Mouse (Mus musculus): ENCODE results near the gene Atp6v0a2.
"Not testable (repeated sequence)": the region's sequence is repeated elsewhere in the genome, so short reads cannot be mapped to it uniquely, and the experiment has no call there.

Gene Atp6v0a2

GRCm38 (mm10) chr5:124628448-124629363, at the start of gene Atp6v0a2:
TSS of gene Atp6v0a2 (plus strand) at chr5:124628576.
- peak; percentile 91 for DNase-seq (ENCODE audit: low read depth, low spot score)

- DNase-seq (ENCODE audit: low read depth, low spot score) = peak; percentile 96
These were observed 49.6 kb upstream of the Atp6v0a2 start, which contains the start of the genes Eif2b1 and Gtf2h3 for GRCm38 (mm10) chr5:124578633-124579317. TSS of gene Eif2b1 (minus strand) at chr5:124579131. TSS of gene Gtf2h3 (plus strand) at chr5:124579140.

GRCm38 (mm10) chr5:124582515-124582914, 45.9 kb upstream of the Atp6v0a2 start:
- DNase-seq (ENCODE audit: low read depth, low spot score) = no peak

GRCm38 (mm10) chr5:124592768-124593167, 35.6 kb upstream of the Atp6v0a2 start:
- no peak for DNase-seq (ENCODE audit: low read depth, low spot score)

GRCm38 (mm10) chr5:124598224-124599174, 29.9 kb upstream of the Atp6v0a2 start:
- DNase-seq (ENCODE audit: low read depth, low spot score) = peak; percentile 97

- not testable (repeated sequence) for DNase-seq (ENCODE audit: low read depth, low spot score)
These were observed 28.6 kb upstream of the Atp6v0a2 start for GRCm38 (mm10) chr5:124599726-124600125.

- DNase-seq (ENCODE audit: low read depth, low spot score) = peak; percentile 62
These were observed 26.0 kb upstream of the Atp6v0a2 start for GRCm38 (mm10) chr5:124602349-124602748.

GRCm38 (mm10) chr5:124604296-124604695, 24.1 kb upstream of the Atp6v0a2 start:
- DNase-seq (ENCODE audit: low read depth, low spot score) = no peak

GRCm38 (mm10) chr5:124605041-124605622, 23.2 kb upstream of the Atp6v0a2 start:
- no peak for DNase-seq (ENCODE audit: low read depth, low spot score)

- DNase-seq (ENCODE audit: low read depth, low spot score) = no peak
These were observed 17.4 kb upstream of the Atp6v0a2 start for GRCm38 (mm10) chr5:124610965-124611364.

GRCm38 (mm10) chr5:124614709-124615108, 13.7 kb upstream of the Atp6v0a2 start:
- DNase-seq (ENCODE audit: low read depth, low spot score) = no peak

GRCm38 (mm10) chr5:124618711-124619110, 9.7 kb upstream of the Atp6v0a2 start:
- no peak for DNase-seq (ENCODE audit: low read depth, low spot score)

GRCm38 (mm10) chr5:124621362-124621761, 7.0 kb upstream of the Atp6v0a2 start:
- DNase-seq (ENCODE audit: low read depth, low spot score) = no peak

GRCm38 (mm10) chr5:124622890-124623289, 5.5 kb upstream of the Atp6v0a2 start:
- DNase-seq (ENCODE audit: low read depth, low spot score) = no peak

GRCm38 (mm10) chr5:124624291-124624690, 4.1 kb upstream of the Atp6v0a2 start:
- no peak for DNase-seq (ENCODE audit: low read depth, low spot score)

- DNase-seq (ENCODE audit: low read depth, low spot score) = no peak
These were observed 1.3 kb downstream of the Atp6v0a2 start for GRCm38 (mm10) chr5:124629641-124630040.

GRCm38 (mm10) chr5:124631685-124632084, 3.3 kb downstream of the Atp6v0a2 start:
- DNase-seq (ENCODE audit: low read depth, low spot score) = no peak

GRCm38 (mm10) chr5:124632461-124632860, 4.1 kb downstream of the Atp6v0a2 start:
- DNase-seq (ENCODE audit: low read depth, low spot score) = no peak

- DNase-seq (ENCODE audit: low read depth, low spot score) = no peak
These were observed 5.0 kb downstream of the Atp6v0a2 start for GRCm38 (mm10) chr5:124633425-124633824.

GRCm38 (mm10) chr5:124635068-124635467, 6.7 kb downstream of the Atp6v0a2 start:
- DNase-seq (ENCODE audit: low read depth, low spot score) = peak; percentile 55

GRCm38 (mm10) chr5:124636139-124636538, 7.8 kb downstream of the Atp6v0a2 start:
- no peak for DNase-seq (ENCODE audit: low read depth, low spot score)

Data from mesoderm, embryonic 11.5 days (tissue).